8 mouse cellular contexts compared by ENCODE assay signal in genomic region chr9:111118252-111118890, GRCm38 (mm10). TPM values are rescaled to one million over a fixed set of nuclear protein-coding genes. Genes with fewer than 3 reads are reported as not detected.
DNase-seq lines count a peak whose midpoint lies in the region; ATAC-seq and TF ChIP-seq lines count a peak whose summit lies in the region.

No protein-coding gene starts in this region.

- H3K27me3 ChIP-seq in E14TG2a.4 (ENCODE audit: insufficient read depth, low read length): no peaks in the 10 kb centered on the region
- no peaks in the 10 kb centered on the region for H3K27me3 ChIP-seq in forebrain, embryonic 12.5 days

- WGBS in forebrain, embryonic 12.5 days: under 1% methylated on average over 46 of the region's 52 CpGs

- TF ChIP-seq CTCF in E14TG2a.4 (conservative IDR thresholded peaks at IDR 0.05; ENCODE audit: low read length): no peak

- peak overlapping the region; percentile 95 for H3K4me3 ChIP-seq in E14TG2a.4 (replicated peaks; ENCODE audit: low read length)
- peak overlapping the region; percentile 97 for H3K4me3 ChIP-seq in forebrain, embryonic 12.5 days (replicated peaks)

- peak; percentile 88 for ATAC-seq in forebrain, embryonic 12.5 days (ENCODE audit: low FRiP score)

- H3K9me3 ChIP-seq in E14TG2a.4 (ENCODE audit: low read length): no peaks in the 10 kb centered on the region
- no peaks in the 10 kb centered on the region for H3K9me3 ChIP-seq in forebrain, embryonic 12.5 days

- H3K4me2 ChIP-seq in forebrain, embryonic 12.5 days: peak overlapping the region; percentile 75

- peak overlapping the region; percentile 85 for H3K27ac ChIP-seq in forebrain, embryonic 12.5 days

- peaks cover 14% of the 10 kb centered on the region for H3K36me3 ChIP-seq in E14TG2a.4 (ENCODE audit: insufficient read depth, low read length)
- H3K36me3 ChIP-seq in forebrain, embryonic 12.5 days (replicated peaks): no peaks in the 10 kb centered on the region

- peaks cover 19% of the 10 kb centered on the region for H3K4me1 ChIP-seq in E14TG2a.4 (replicated peaks; ENCODE audit: low read depth, low read length)
- H3K4me1 ChIP-seq in forebrain, embryonic 12.5 days: peaks cover 28% of the 10 kb centered on the region

- intact Hi-C loops in heart, postnatal 10 days (cut with DNase I): loop anchor here (2.0 to 5.0 kb wide), 3 partner anchors 26 to 89 kb away; no protein-coding TSS in a partner anchor

- DNase-seq in adrenal gland, postnatal 25 days: peak; percentile 49
- DNase-seq in heart, postnatal 10 days: peak; percentile 69 to 72
- DNase-seq in kidney, postnatal 36 days: peak; percentile 75 to 83
- peak; percentile 64 for DNase-seq in lung, postnatal 10 days
- peak; percentile 55 for DNase-seq in retina, embryonic 14.5 days (ENCODE audit: low spot score)
- peak; percentile 50 for DNase-seq in urinary bladder, postnatal 25 days (ENCODE audit: low spot score)

- H3K9ac ChIP-seq in forebrain, embryonic 12.5 days: peak overlapping the region; percentile 91

RNA-seq across cellular contexts. Expression of gene Lrrfip2, which starts 1.0 kb away (rescaled TPM):
- 61.9 and 65.4 TPM in 2 replicates for total RNA-seq in adrenal gland, postnatal 25 days (2021)
- 48.8 and 52.8 TPM in 2 replicates for polyA plus RNA-seq in forebrain, embryonic 12.5 days (2016; fragmentation: Nextera tagmentation; extraction: Ambion mirVana)
- total RNA-seq in heart, postnatal 10 days (2021): 100 to 1,000 TPM; 105 to 108 TPM

Comparison
In these comparisons a context has a peak if more than half of its experiments do, and no peak if none do; other contexts are left out.
1. Peak in every context shown above with its lines: DNase-seq, ATAC-seq, H3K4me3 ChIP-seq and H3K27ac ChIP-seq.